Mouse (Mus musculus) forebrain, embryonic 11.5 days (tissue): ENCODE data around the gene Wfikkn1. TPM values are rescaled to one million over a fixed set of nuclear protein-coding genes. Genes with fewer than 3 reads are reported as not detected.
A peak's percentile ranks its signal among the peaks of the same experiment; 100 is the strongest.

Experiments
- ATAC-seq: fragments of 200-750 bp; cut with Nextera tagmentation; replicated peaks from 2 replicates; pipeline ENCODE4 v1.8.0; 2017; ENCODE audit warnings: moderate TSS enrichment; ENCODE audit not compliant: low FRiP score
- DNase-seq: peaks from one replicate; pipeline ENCODE4 v3.0.0-alpha.2; 2017; ENCODE audit warnings: low spot score
- H3K27ac ChIP-seq: fragments of 300-500 bp; sonication (generic); 2 replicates; pipeline ENCODE4 v1.5.1; 2014; ENCODE audit warnings: low read depth, low read length
- H3K27me3 ChIP-seq: fragments of 300-500 bp; sonication (generic); 2 replicates; pipeline ENCODE4 v1.6.1; 2014; ENCODE audit warnings: mild to moderate bottlenecking, low read length, mixed read lengths; ENCODE audit not compliant: control insufficient read depth, insufficient read depth
- H3K36me3 ChIP-seq: fragments of 300-500 bp; sonication (generic); 2 replicates; pipeline ENCODE4 v1.6.1; 2014; ENCODE audit warnings: mild to moderate bottlenecking, low read length, moderate library complexity, mixed read lengths; ENCODE audit not compliant: control insufficient read depth, insufficient read depth
- H3K4me1 ChIP-seq: fragments of 300-500 bp; sonication (generic); replicated peaks from 2 replicates; pipeline ENCODE4 v1.6.1; 2014; ENCODE audit warnings: low read length, mixed read lengths; ENCODE audit not compliant: control insufficient read depth, insufficient read depth
- H3K4me2 ChIP-seq: fragments of 300-500 bp; sonication (generic); 2 replicates; pipeline ENCODE4 v1.6.1; 2014; ENCODE audit warnings: low read depth, mild to moderate bottlenecking, low read length, moderate library complexity, mixed read lengths; ENCODE audit not compliant: severe bottlenecking
- H3K4me3 ChIP-seq: fragments of 300-500 bp; sonication (generic); 2 replicates; pipeline ENCODE4 v1.5.1; 2014; ENCODE audit warnings: low read depth, low read length
- H3K9ac ChIP-seq: fragments of 300-500 bp; sonication (generic); 2 replicates; pipeline ENCODE4 v1.6.1; 2014; ENCODE audit warnings: low read length
- H3K9me3 ChIP-seq: fragments of 300-500 bp; sonication (generic); 2 replicates; pipeline ENCODE4 v1.6.1; 2016; ENCODE audit warnings: low read length, mixed read lengths; ENCODE audit not compliant: control insufficient read depth
- WGBS: fragments of 180-500 bp; shearing (Covaris S2); extraction: QIAGEN DNeasy Blood & Tissue Kit; methylation state at CpG from one replicate; pipeline ENCODE4 v1.1.7; 2014; 5-methylcytosine and 5-hydroxymethylcytosine counted together
- polyA plus RNA-seq: library from polyadenylated mRNA; unstranded; fragments of >200 nt; fragmentation: Nextera tagmentation; extraction: Ambion mirVana; gene quantifications from 2 replicates; pipeline ENCODE4 v1.2.1, GENCODE M21; 2014

The Wfikkn1 gene
- polyA plus RNA-seq, 1 experiment from 2014 or later, result 1.1 TPM

DNA sequence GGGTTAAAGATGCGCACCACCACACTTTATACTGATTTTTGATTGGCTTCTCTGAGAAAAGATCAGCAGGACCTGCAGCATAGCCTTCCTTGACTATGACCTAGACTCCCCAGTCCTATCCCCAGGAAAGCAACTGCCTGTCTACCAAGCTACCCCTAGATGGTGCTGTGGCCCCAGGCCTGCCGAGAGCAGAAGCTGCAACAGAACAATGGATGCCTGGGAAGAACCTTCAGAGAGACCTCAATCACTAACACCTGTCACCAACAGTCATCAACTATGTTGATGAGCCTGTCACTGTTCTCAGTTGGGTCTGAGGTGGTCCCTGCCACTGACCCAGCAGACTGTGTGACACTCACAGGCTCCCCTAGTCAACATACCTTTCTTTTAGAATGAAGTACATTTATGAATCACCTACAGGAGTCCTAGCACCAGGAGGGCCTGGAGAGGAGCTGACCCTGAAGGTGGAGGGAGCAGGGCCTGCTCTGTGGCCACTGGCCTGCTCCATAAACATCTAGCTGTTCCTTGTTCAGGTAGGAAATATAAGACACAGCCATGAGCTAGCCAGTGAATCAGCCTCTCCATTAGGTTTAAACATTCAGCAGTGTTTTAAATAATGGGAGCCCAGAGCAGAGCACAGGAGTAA lies 13.4 kb upstream of the Wfikkn1 start:
- no peaks in the 10 kb centered on the region; the same call in 1 of the 2 replicates for H3K4me1 ChIP-seq
- H3K27me3 ChIP-seq, result no peaks in the 10 kb centered on the region
- no peaks in the 10 kb centered on the region for H3K9me3 ChIP-seq
- no peak overlapping the region for H3K27ac ChIP-seq
- H3K4me3 ChIP-seq, result no peak overlapping the region
- peak; percentile 79 for DNase-seq
- H3K36me3 ChIP-seq, result no peaks in the 10 kb centered on the region
- 40% methylated on average over 2 of the region's 2 CpGs for WGBS
- ATAC-seq, result peak; percentile 66; the same call in 1 of the 2 replicates
- no peak overlapping the region for H3K4me2 ChIP-seq
- H3K9ac ChIP-seq, result no peak overlapping the region; the same call in 1 of the 2 replicates

- Histone ChIP-seq H3K4me3 (no peak overlapping the region), H3K36me3 (no peaks in the 10 kb centered on the region; the same call in 1 of the 2 replicates), H3K4me2 (no peak overlapping the region), H3K4me1 (no peaks in the 10 kb centered on the region), H3K27ac (no peak overlapping the region), H3K9ac (no peak overlapping the region), H3K9me3 (no peaks in the 10 kb centered on the region), H3K27me3 (no peaks in the 10 kb centered on the region)
- ATAC-seq, result no peak
- 80% methylated on average over 3 of the region's 3 CpGs for WGBS
- no peak for DNase-seq
These were observed 8.2 kb upstream of the Wfikkn1 start for GRCm38 (mm10) chr17:25888837-25889236.

GRCm38 (mm10) chr17:25887467-25887866 lies 6.8 kb upstream of the Wfikkn1 start:
- H3K4me1 ChIP-seq, result no peaks in the 10 kb centered on the region
- no peak overlapping the region for H3K27ac ChIP-seq
- ATAC-seq (no peak), DNase-seq (no peak)
- no peaks in the 10 kb centered on the region for H3K9me3 ChIP-seq
- no peaks in the 10 kb centered on the region; the same call in 1 of the 2 replicates for H3K36me3 ChIP-seq
- no peak overlapping the region for H3K4me2 ChIP-seq
- no peak overlapping the region for H3K4me3 ChIP-seq
- H3K9ac ChIP-seq, result no peak overlapping the region
- 87% methylated on average over 10 of the region's 10 CpGs for WGBS
- H3K27me3 ChIP-seq, result no peaks in the 10 kb centered on the region

DNA sequence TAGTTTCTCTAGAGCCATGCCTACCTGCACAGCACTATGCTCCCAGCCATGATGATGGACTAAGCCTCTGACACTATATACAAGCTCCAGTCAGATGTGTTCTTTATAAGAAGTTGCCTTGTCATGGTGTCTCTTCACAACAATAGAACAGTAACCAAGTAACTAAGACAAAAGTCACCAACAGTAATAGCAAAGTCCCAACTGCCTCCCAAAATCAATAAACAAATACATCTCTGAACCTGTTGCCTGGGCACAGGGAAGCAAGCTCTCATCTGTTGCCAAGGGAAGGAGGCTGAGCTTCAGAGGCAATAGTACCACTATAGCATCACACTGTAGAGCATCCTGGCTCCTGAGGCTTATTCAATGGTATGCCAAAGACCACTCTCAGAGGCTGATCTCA lies 6.1 kb upstream of the Wfikkn1 start:
- ATAC-seq (no peak), DNase-seq (no peak)
- no peak overlapping the region for H3K4me2 ChIP-seq
- H3K36me3 ChIP-seq, result no peaks in the 10 kb centered on the region; the same call in 1 of the 2 replicates
- H3K27ac ChIP-seq, result no peak overlapping the region
- no peak overlapping the region for H3K4me3 ChIP-seq
- H3K9me3 ChIP-seq, result no peaks in the 10 kb centered on the region
- no peak overlapping the region for H3K9ac ChIP-seq
- peaks cover 1% of the 10 kb centered on the region; the same call in 1 of the 2 replicates for H3K4me1 ChIP-seq
- no peaks in the 10 kb centered on the region for H3K27me3 ChIP-seq

GRCm38 (mm10) chr17:25885636-25886035 lies 5.0 kb upstream of the Wfikkn1 start:
- DNase-seq (no peak), ATAC-seq (no peak)
- 60% methylated on average over 4 of the region's 4 CpGs for WGBS
- peaks cover 11% of the 10 kb centered on the region for H3K4me1 ChIP-seq
- no peaks in the 10 kb centered on the region; the same call in 1 of the 2 replicates for H3K36me3 ChIP-seq
- no peak overlapping the region for H3K4me3 ChIP-seq
- no peaks in the 10 kb centered on the region for H3K9me3 ChIP-seq
- no peak overlapping the region for H3K27ac ChIP-seq
- H3K4me2 ChIP-seq, result no peak overlapping the region
- H3K27me3 ChIP-seq, result no peaks in the 10 kb centered on the region
- no peak overlapping the region for H3K9ac ChIP-seq

DNA sequence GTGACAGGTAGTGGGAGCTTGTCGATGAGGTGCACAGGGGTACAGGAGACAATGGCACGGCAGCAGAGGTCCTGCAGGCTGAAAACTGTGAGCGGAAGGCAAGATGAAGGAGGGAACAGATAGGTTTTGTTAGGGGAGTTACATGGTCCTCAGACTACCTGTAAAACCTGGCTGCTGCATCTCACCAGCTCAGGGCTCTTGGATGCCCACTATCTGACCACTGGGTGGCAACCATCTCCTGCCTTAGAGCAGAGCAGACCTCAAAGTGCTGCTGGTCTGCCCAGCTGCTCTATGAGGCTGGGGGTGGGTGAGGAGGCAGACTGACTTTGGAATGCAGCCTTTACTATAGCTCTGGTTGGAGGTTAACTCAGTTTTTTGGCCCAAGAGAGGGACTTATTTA lies 3.2 kb upstream of the Wfikkn1 start:
- H3K4me1 ChIP-seq, result peaks cover 18% of the 10 kb centered on the region

DNA sequence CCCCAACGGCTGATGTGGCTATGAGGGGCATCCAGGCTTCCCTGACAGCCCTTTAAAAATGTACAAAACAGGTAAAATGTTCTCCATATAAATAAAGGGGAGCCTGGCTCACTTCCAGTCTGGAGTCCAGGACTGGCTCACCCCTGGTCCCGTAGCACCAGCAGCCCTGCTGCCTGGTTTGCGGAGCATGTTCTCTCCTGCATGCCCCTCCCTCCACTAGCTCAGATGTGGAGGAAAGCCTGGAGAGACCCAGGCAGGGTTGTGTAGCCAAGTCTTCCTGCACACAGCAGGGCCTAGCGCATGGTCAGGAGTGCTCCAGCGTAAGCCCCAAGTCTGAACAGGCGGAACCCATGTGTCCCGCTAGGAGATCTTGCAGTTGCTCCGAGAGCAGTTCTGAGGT lies 2.6 kb upstream of the Wfikkn1 start:
- Histone ChIP-seq H3K4me3 (no peak overlapping the region), H3K27me3 (no peaks in the 10 kb centered on the region), H3K36me3 (no peaks in the 10 kb centered on the region; the same call in 1 of the 2 replicates), H3K9ac (no peak overlapping the region), H3K9me3 (no peaks in the 10 kb centered on the region), H3K4me1 (peaks cover 18% of the 10 kb centered on the region), H3K27ac (no peak overlapping the region), H3K4me2 (no peak overlapping the region)
- 85% methylated on average over 8 of the region's 8 CpGs for WGBS
- ATAC-seq, result no peak
- DNase-seq, result peak; percentile 37

More for the DNA sequence above, 3.2 kb upstream of the Wfikkn1 start:
- H3K27me3 ChIP-seq, result no peaks in the 10 kb centered on the region
- no peak overlapping the region for H3K4me3 ChIP-seq
- no peaks in the 10 kb centered on the region for H3K9me3 ChIP-seq
- H3K9ac ChIP-seq, result no peak overlapping the region
- ATAC-seq (no peak), DNase-seq (peak; percentile 46)
- H3K36me3 ChIP-seq, result no peaks in the 10 kb centered on the region; the same call in 1 of the 2 replicates
- H3K4me2 ChIP-seq, result no peak overlapping the region
- WGBS, result 93% methylated on average over 3 of the region's 3 CpGs
- no peak overlapping the region for H3K27ac ChIP-seq

DNA sequence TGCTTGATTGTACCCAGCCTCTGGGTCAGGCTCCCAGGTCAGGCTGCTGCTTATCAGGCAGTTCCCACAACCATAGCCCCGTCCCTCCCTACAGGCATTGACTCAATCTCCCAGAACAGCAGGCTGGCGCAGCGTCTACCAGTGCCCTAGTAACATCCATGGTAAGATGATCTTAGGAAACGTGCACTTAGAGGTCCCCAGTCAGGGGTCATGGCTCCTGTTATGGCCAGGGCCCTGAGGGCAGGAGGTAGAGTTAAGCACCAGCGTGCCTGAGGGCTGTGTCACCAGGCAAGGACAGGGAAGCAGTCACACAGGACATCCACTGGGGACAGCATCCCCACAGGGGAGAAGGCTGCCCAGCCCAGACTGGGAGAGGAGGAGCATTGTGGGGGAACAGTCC lies 1.6 kb upstream of the Wfikkn1 start:
- ATAC-seq, result no peak
- no peak overlapping the region for H3K27ac ChIP-seq
- H3K9me3 ChIP-seq, result no peaks in the 10 kb centered on the region
- H3K4me2 ChIP-seq, result no peak overlapping the region
- peaks cover 18% of the 10 kb centered on the region for H3K4me1 ChIP-seq
- 42% methylated on average over 5 of the region's 5 CpGs for WGBS
- no peaks in the 10 kb centered on the region for H3K27me3 ChIP-seq
- H3K9ac ChIP-seq, result no peak overlapping the region
- no peak overlapping the region for H3K4me3 ChIP-seq
- no peaks in the 10 kb centered on the region; the same call in 1 of the 2 replicates for H3K36me3 ChIP-seq
- DNase-seq, result peak; percentile 57

DNA sequence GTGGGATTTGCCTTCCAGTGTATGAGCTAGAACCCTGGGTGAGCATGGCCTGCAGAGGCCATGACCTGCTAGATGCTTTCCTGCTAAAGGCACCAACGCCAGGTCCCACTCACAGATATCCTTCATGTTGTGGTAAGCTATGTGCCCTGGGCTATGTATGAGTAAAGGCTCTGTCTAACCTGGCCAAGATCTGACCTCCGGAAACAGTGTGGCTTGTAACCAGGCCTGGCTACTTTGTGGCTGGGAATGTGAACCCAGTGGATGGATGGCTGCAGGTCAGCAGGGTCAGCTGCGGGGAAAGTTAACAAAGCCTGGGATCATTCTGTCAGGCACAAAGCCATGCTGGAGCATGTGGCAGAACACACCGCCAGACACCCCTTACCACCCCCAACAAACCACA lies 1.0 kb upstream of the Wfikkn1 start:
- Histone ChIP-seq H3K9ac (no peak overlapping the region), H3K36me3 (no peaks in the 10 kb centered on the region; the same call in 1 of the 2 replicates), H3K27ac (peak overlapping the region; percentile 53; the same call in 1 of the 2 replicates), H3K27me3 (no peaks in the 10 kb centered on the region), H3K4me3 (no peak overlapping the region), H3K4me2 (no peak overlapping the region), H3K9me3 (no peaks in the 10 kb centered on the region), H3K4me1 (peaks cover 18% of the 10 kb centered on the region)
- ATAC-seq, result no peak
- WGBS, result 21% methylated on average over 4 of the region's 4 CpGs
- no peak for DNase-seq
